14 mouse cellular contexts compared by ENCODE assay signal in the genomic region with DNA sequence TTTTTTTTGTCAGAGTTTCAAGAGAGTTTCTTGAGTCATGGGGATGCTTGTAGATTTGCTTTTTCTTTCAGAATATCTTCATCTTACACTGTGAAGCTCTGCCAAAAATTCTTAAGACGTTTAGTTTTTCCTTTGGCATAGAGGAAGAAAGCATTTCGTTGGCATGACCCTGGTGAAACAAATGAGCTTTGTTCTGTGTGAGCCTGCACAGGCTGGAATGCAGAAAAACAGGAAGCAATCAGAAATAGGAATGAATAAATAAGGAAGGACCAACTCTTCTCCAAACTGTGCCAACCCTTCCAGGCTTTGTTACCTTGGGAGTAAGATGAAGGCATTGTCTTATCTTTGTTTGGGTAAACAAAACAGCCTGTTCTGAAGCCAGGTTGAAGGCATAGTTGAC.
"Had no signal": no experiment of that assay in that cellular context is flagged by ENCODE, and none has a peak within 500 bp of the region (broad histone marks: within the 10 kb centered on the region; RNA-seq: fewer than 3 reads in every experiment).

No protein-coding gene starts in this region.

- H3K4me2 ChIP-seq: kidney, embryonic 15.5 days; limb, embryonic 15.5 days; liver, embryonic 12.5 days; midbrain, embryonic 12.5 days; neural tube, embryonic 13.5 days had no signal

- DNase-seq: kidney, adult 2 months; kidney, postnatal 14 days; lung, postnatal 10 days; retina, postnatal 1 day; right cerebral cortex, postnatal 4 days; spleen, adult 18-20 months; thymus, postnatal 4 days had no signal

- H3K36me3 ChIP-seq: kidney, embryonic 15.5 days; limb, embryonic 15.5 days; liver, embryonic 12.5 days; midbrain, embryonic 12.5 days had no signal

- H3K4me1 ChIP-seq: kidney, embryonic 15.5 days; limb, embryonic 15.5 days; liver, embryonic 12.5 days; midbrain, embryonic 12.5 days; neural tube, embryonic 13.5 days had no signal

- H3K9ac ChIP-seq: kidney, embryonic 15.5 days; limb, embryonic 15.5 days; liver, embryonic 12.5 days; midbrain, embryonic 12.5 days; neural tube, embryonic 13.5 days had no signal

- H3K9me3 ChIP-seq: kidney, embryonic 15.5 days; limb, embryonic 15.5 days; liver, embryonic 12.5 days; midbrain, embryonic 12.5 days; neural tube, embryonic 13.5 days had no signal

- ATAC-seq: liver, embryonic 12.5 days; midbrain, embryonic 16.5 days had no signal

- H3K27ac ChIP-seq: kidney, embryonic 15.5 days; left cerebral cortex, adult 2 months; limb, embryonic 15.5 days; liver, embryonic 12.5 days; midbrain, embryonic 12.5 days; neural tube, embryonic 13.5 days had no signal

- H3K27me3 ChIP-seq: kidney, embryonic 15.5 days; limb, embryonic 15.5 days; liver, embryonic 12.5 days; midbrain, embryonic 12.5 days; neural tube, embryonic 13.5 days had no signal

- H3K4me3 ChIP-seq: kidney, embryonic 15.5 days; left cerebral cortex, adult 2 months; limb, embryonic 15.5 days; liver, embryonic 12.5 days; midbrain, embryonic 12.5 days; neural tube, embryonic 13.5 days had no signal
